ENCODE assay signal across 9 mouse cellular contexts in the genomic region with DNA sequence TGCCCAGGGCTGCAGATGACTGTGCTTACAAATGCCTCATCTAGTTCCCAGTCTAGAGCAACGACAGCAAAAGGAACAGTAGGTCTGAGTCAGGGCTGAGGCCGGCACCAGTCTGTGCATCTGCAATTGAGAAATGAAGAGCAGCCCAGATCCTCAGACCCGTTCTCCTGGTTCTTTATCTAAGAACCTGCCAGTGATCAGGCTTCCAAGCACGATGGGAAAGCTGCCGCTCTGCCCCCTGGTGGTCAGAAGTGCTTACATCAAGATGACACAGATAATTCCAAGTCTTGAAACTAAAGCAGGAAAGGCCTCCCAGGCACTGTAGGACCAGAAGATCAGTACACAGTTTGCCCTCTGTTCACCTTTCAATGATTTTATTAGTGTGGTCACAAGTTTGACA. TPM values are rescaled to one million over a fixed set of nuclear protein-coding genes. Genes with fewer than 3 reads are reported as not detected.
DNase-seq lines count a peak whose midpoint lies in the region; ATAC-seq lines count a peak whose summit lies in the region.
"Had no signal": no experiment of that assay in that cellular context is flagged by ENCODE, and none has a peak within 500 bp of the region (broad histone marks: within the 10 kb centered on the region; RNA-seq: fewer than 3 reads in every experiment).

No protein-coding gene starts in this region.

- H3K4me1 ChIP-seq in liver, embryonic 12.5 days, result no peaks in the 10 kb centered on the region
- no peaks in the 10 kb centered on the region for H3K4me1 ChIP-seq in intestine, embryonic 15.5 days (replicated peaks)
- H3K4me1 ChIP-seq in midbrain, embryonic 15.5 days, result no peaks in the 10 kb centered on the region
- H3K4me1 ChIP-seq: stomach, embryonic 15.5 days had no signal

- H3K27ac ChIP-seq in liver, embryonic 12.5 days, result no peak overlapping the region
- no peak overlapping the region for H3K27ac ChIP-seq in intestine, embryonic 15.5 days
- H3K27ac ChIP-seq in midbrain, embryonic 15.5 days, result no peak overlapping the region
- H3K27ac ChIP-seq: stomach, embryonic 15.5 days had no signal

- peak; percentile 78 for DNase-seq in liver
- peak; percentile 89 to 92 for DNase-seq in cerebellum, postnatal 25 days
- DNase-seq in frontal cortex, postnatal 36 days (ENCODE audit: low spot score in 2 of 2), result peak; percentile 86 to 92
- DNase-seq in left cerebral cortex, postnatal 14 days (ENCODE audit: low spot score in 2 of 2), result peak; percentile 93
- peak; percentile 22 to 46 for DNase-seq in spleen, postnatal 14 days (ENCODE audit: low spot score in 2 of 2)

- ATAC-seq in liver, embryonic 12.5 days, result no peak
- ATAC-seq in intestine, embryonic 15.5 days, result peak; percentile 75
- peak; percentile 79 for ATAC-seq in midbrain, embryonic 15.5 days (replicated peaks)

- H3K4me2 ChIP-seq in liver, embryonic 12.5 days, result no peak overlapping the region
- no peak overlapping the region for H3K4me2 ChIP-seq in intestine, embryonic 15.5 days (replicated peaks)
- H3K4me2 ChIP-seq in midbrain, embryonic 15.5 days, result no peak overlapping the region
- H3K4me2 ChIP-seq: stomach, embryonic 15.5 days had no signal

- 30% methylated on average over 5 of the region's 5 CpGs for WGBS in liver, embryonic 12.5 days (ENCODE audit: insufficient replicate concordance)
- WGBS in intestine, embryonic 15.5 days, result 19% methylated on average over 5 of the region's 5 CpGs
- WGBS in midbrain, embryonic 15.5 days, result 22% methylated on average over 5 of the region's 5 CpGs

- H3K36me3 ChIP-seq in liver, embryonic 12.5 days, result peaks cover 62% of the 10 kb centered on the region
- H3K36me3 ChIP-seq in intestine, embryonic 15.5 days, result peaks cover 29% of the 10 kb centered on the region
- H3K36me3 ChIP-seq in midbrain, embryonic 15.5 days (replicated peaks), result peaks cover 38% of the 10 kb centered on the region

- H3K27me3 ChIP-seq in liver, embryonic 12.5 days (replicated peaks), result no peaks in the 10 kb centered on the region
- H3K27me3 ChIP-seq in intestine, embryonic 15.5 days (replicated peaks), result no peaks in the 10 kb centered on the region
- H3K27me3 ChIP-seq in midbrain, embryonic 15.5 days (replicated peaks), result no peaks in the 10 kb centered on the region
- H3K27me3 ChIP-seq: stomach, embryonic 15.5 days had no signal

- H3K9me3 ChIP-seq in liver, embryonic 12.5 days (replicated peaks), result no peaks in the 10 kb centered on the region
- no peaks in the 10 kb centered on the region for H3K9me3 ChIP-seq in intestine, embryonic 15.5 days
- H3K9me3 ChIP-seq in midbrain, embryonic 15.5 days, result no peaks in the 10 kb centered on the region
- H3K9me3 ChIP-seq: stomach, embryonic 15.5 days had no signal

- intact Hi-C loops in left cerebral cortex, postnatal 14 days (cut with DNase I), result loop anchor here (2.0 kb wide), 1 partner anchor 383 kb away; no protein-coding TSS in a partner anchor

- no peak overlapping the region for H3K9ac ChIP-seq in liver, embryonic 12.5 days
- no peak overlapping the region for H3K9ac ChIP-seq in intestine, embryonic 15.5 days
- no peak overlapping the region for H3K9ac ChIP-seq in midbrain, embryonic 15.5 days
- H3K9ac ChIP-seq: stomach, embryonic 15.5 days had no signal

- no peak overlapping the region for H3K4me3 ChIP-seq in liver, embryonic 12.5 days
- no peak overlapping the region for H3K4me3 ChIP-seq in intestine, embryonic 15.5 days (replicated peaks)
- H3K4me3 ChIP-seq in midbrain, embryonic 15.5 days, result no peak overlapping the region
- H3K4me3 ChIP-seq: stomach, embryonic 15.5 days had no signal

RNA-seq across cellular contexts. Expression of gene Gde1, which starts 17.4 kb away (rescaled TPM):
- polyA plus RNA-seq in liver, embryonic 12.5 days (2016; fragmentation: Nextera tagmentation; extraction: Ambion mirVana), result 45.7 and 51.8 TPM in 2 replicates
- polyA plus RNA-seq in intestine, embryonic 15.5 days (2015; fragmentation: Nextera tagmentation; extraction: Ambion mirVana), result 124 and 127 TPM in 2 replicates
- 100 to 1,000 TPM; 325 to 333 TPM for total RNA-seq in left cerebral cortex, postnatal 14 days (2021)
- polyA plus RNA-seq in midbrain, embryonic 15.5 days (2015; fragmentation: Nextera tagmentation; extraction: Ambion mirVana), result 186 and 194 TPM in 2 replicates

RNA-seq across cellular contexts. Expression of gene Ccp110, which starts 24.2 kb away (rescaled TPM):
- polyA plus RNA-seq in liver, embryonic 12.5 days (2016; fragmentation: Nextera tagmentation; extraction: Ambion mirVana), result 10.4 and 10.8 TPM in 2 replicates
- polyA plus RNA-seq in intestine, embryonic 15.5 days (2015; fragmentation: Nextera tagmentation; extraction: Ambion mirVana), result 10.0 and 10.7 TPM in 2 replicates
- total RNA-seq in left cerebral cortex, postnatal 14 days (2021), result 10 to 100 TPM; 37.4 to 38.6 TPM
- polyA plus RNA-seq in midbrain, embryonic 15.5 days (2015; fragmentation: Nextera tagmentation; extraction: Ambion mirVana), result 29.2 and 30.1 TPM in 2 replicates

RNA-seq across cellular contexts. Expression of gene Vps35l, which starts 51.8 kb away (rescaled TPM):
- 45.7 and 49.6 TPM in 2 replicates for polyA plus RNA-seq in liver, embryonic 12.5 days (2016; fragmentation: Nextera tagmentation; extraction: Ambion mirVana)
- 71.3 and 72.6 TPM in 2 replicates for polyA plus RNA-seq in intestine, embryonic 15.5 days (2015; fragmentation: Nextera tagmentation; extraction: Ambion mirVana)
- total RNA-seq in left cerebral cortex, postnatal 14 days (2021), result 10 to 100 TPM; 58.2 to 61.4 TPM
- polyA plus RNA-seq in midbrain, embryonic 15.5 days (2015; fragmentation: Nextera tagmentation; extraction: Ambion mirVana), result 102 and 105 TPM in 2 replicates

Comparison
In these comparisons a context has a peak if more than half of its experiments do, and no peak if none do; other contexts are left out.
1. DNase-seq: peak in every context shown above with its lines; median percentile 93 in left cerebral cortex, postnatal 14 days; 90 in cerebellum, postnatal 25 days; 89 in frontal cortex, postnatal 36 days; 78 in liver; 34 in spleen, postnatal 14 days.